Mouse (Mus musculus) CD4-positive naive resting alpha-beta T cell, adult 57 days (primary cell): ENCODE results near the gene Wbp2nl. TPM values are rescaled to one million over a fixed set of nuclear protein-coding genes. Genes with fewer than 3 reads are reported as not detected.

ENCODE experiments used
- total RNA-seq: library from RNA; stranded (reverse); gene quantifications from one replicate; pipeline ENCODE4 v1.2.4, GENCODE M21; 2023

Gene Wbp2nl
- total RNA-seq, result not detected

GRCm38 (mm10) chr15:82298764-82299561 is at the start of gene Wbp2nl:
TSS of gene Wbp2nl (plus strand) at chr15:82298954.

DNA sequence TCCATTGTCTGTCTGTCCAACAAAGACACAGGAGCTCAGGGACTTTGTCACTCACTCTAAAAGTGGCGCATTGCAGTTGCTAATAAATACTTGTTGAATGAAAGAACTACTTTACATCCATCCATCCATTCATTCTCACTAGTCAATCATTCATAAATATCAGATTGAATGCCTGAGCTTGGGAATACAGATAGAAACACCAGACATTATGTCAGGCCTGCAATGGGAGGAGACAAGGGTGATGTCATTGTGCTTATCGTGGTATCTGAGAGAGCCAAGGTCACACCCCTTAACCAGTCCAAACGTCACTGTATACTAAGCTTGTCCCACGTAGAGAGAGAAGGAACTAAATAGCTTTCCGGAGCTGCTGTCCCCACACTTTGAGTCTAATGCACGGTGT is 46.7 kb upstream of the Wbp2nl start, which contains the start of gene 1500009C09Rik:
Gene 1500009C09Rik, plus strand, starts transcription at position 301 of the 400 bp plus-strand sequence.

GRCm38 (mm10) chr15:82274593-82274926 is 24.2 kb upstream of the Wbp2nl start, which contains the start of gene Sept3:
TSS of gene Sept3 (plus strand) at chr15:82274893.

GRCm38 (mm10) chr15:82338593-82339112 is 39.9 kb downstream of the Wbp2nl start, which contains the start of the genes Naga, Pheta2 and Smdt1:
TSS of gene Naga (minus strand) at chr15:82338925.
TSS of gene Pheta2 (plus strand) at chr15:82338942.
TSS of gene Smdt1 (plus strand) at chr15:82338959.

DNA sequence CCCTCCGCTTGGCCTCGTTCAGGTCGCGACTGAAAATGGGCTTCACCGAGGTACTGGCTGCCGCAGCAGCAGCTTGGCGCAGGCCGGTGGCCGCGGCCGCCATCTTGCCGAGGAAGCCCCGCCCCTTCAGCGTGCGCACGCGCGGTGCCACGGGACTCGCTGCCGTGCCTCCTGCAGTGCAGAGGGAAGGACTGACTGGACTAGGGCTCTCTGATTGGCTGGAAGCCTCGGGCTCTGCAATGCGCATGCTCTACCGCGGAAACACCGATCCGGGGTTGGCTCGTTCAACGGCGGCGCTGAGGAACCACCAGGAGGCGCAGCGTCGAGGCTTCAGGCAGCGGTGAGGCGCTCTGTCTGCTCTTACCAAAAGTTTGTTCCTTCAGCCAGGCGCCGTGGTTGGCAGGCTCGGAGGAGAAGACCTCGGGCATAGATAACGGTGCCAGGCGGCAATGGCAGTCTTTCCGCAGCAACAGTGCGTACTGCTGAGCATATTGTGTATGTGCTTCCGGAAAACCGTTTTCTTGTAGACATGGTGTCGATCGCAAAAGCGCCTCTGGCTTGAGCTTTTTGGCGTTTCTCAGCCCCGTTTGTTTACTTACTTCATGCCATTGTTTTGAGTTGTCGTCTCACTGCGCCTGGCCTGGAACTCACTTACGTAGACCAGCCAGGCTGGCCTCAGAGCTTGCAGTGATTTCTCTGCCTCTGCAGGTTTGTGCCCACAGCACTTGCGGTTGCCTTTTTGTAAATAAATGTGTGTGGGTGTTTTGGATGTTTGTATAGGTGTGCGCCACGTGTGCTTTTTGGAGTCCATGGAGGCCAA is 55.6 kb downstream of the Wbp2nl start, which contains the start of gene Ndufa6:
Gene Ndufa6, minus strand, starts transcription at position 197 of the 820 bp plus-strand sequence.

Other genes starting within 250 kb of the Wbp2nl start
- gene 4930407I10Rik, start 239.8 kb upstream of the Wbp2nl start, total RNA-seq, result not detected
- not detected for gene Mei1, start 229.0 kb upstream of the Wbp2nl start, total RNA-seq
- 36.7 TPM for gene Ccdc134, start 171.0 kb upstream of the Wbp2nl start, total RNA-seq
- 211 TPM for gene Srebf2, start 151.8 kb upstream of the Wbp2nl start, total RNA-seq
- not detected for gene Shisa8, start 86.1 kb upstream of the Wbp2nl start, total RNA-seq
- 9.7 TPM for gene Tnfrsf13c, start 74.6 kb upstream of the Wbp2nl start, total RNA-seq
- gene Cenpm, start 54.2 kb upstream of the Wbp2nl start, total RNA-seq, result not detected
- gene 1500009C09Rik, start 46.6 kb upstream of the Wbp2nl start, total RNA-seq, result not detected
- not detected for gene Sept3, start 24.1 kb upstream of the Wbp2nl start, total RNA-seq
- gene Naga, start 40.0 kb downstream of the Wbp2nl start, total RNA-seq, result 56.1 TPM
- 0.27 TPM for gene Pheta2, start 40.0 kb downstream of the Wbp2nl start, total RNA-seq
- 91.4 TPM for gene Smdt1, start 40.0 kb downstream of the Wbp2nl start, total RNA-seq
- gene Ndufa6, start 55.4 kb downstream of the Wbp2nl start, total RNA-seq, result 113 TPM
- gene Cyp2d22, start 81.3 kb downstream of the Wbp2nl start, total RNA-seq, result 11.1 TPM
- gene Cyp2d11, start 95.1 kb downstream of the Wbp2nl start, total RNA-seq, result not detected
- not detected for gene Cyp2d10, start 108.2 kb downstream of the Wbp2nl start, total RNA-seq
- gene Cyp2d9, start 134.5 kb downstream of the Wbp2nl start, total RNA-seq, result not detected